Mouse (Mus musculus) hindlimb bud, embryonic 11.5 days (tissue): ENCODE data around the gene Msn.
"Not testable (repeated sequence)": the region's sequence is repeated elsewhere in the genome, so short reads cannot be mapped to it uniquely, and the experiment has no call there.

Source experiments
- DNase-seq: peaks from one replicate; pipeline ENCODE4 v3.0.0-alpha.2; 2012; ENCODE audit warnings: low read depth, low spot score; ENCODE audit errors: extremely low spot score

Gene Msn

DNA sequence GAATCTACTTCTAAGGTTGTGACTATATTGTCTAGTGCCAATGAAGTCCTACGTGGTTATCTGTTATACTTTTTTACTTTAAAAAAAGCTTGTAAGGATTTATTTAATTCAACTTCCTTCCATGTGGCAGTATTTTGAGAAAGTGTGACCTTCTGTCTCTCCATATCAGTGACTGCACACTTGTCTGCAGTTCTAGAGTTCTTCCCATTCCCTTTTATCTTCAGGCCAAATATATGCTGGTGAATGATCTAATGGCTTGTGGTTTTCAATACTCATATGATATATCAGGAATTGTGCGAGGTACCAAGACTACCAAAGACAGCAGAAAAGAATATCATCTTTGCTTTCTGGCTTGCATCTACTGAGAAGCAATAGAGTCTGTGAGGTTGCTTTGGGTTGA, 43.4 kb downstream of the Msn start:
- DNase-seq = no peak

DNA sequence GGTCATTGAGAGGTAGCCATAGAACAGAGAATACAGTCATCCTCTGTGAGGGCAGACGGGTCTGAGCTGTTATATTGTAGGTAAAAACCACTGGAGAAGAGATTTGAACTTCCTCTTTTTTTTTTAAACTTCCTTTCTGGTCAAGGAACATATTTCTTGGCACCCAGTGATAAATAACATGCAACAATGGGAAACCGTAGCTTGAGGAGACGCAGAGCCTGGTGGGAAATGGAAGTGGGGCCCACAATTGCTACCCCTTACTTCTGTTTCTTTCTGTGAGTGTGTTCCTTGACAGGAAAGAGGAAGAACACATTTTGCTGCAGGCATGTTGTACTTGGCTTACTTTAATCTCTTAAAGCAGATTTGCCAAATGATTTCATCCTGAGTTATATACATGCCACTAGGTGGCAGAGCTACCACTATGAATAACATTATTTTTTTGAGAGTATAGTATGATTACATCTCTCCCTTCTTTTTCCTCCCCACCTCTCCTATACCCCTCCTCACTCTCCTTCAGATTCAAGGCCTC, 49.2 kb downstream of the Msn start:
- DNase-seq = no peak

DNA sequence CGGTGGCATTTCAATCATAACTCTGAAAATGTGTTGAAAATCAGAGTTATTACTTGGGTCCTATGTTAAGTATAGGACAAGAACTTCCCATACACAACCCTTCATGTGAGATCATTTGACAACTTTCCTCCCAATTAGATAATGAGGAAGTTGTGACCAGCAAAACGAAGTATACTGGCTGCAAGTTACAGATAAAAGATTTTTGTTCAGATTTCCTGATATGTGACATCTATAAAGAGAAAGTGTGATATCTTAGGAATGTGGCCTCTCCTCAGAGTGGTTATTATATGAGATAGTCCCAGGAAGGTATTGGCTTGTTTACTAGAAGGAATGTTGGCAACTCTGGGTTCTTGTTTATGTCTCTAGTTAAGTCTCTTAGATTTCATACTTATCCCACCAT, 52.4 kb downstream of the Msn start:
- DNase-seq = no peak

DNA sequence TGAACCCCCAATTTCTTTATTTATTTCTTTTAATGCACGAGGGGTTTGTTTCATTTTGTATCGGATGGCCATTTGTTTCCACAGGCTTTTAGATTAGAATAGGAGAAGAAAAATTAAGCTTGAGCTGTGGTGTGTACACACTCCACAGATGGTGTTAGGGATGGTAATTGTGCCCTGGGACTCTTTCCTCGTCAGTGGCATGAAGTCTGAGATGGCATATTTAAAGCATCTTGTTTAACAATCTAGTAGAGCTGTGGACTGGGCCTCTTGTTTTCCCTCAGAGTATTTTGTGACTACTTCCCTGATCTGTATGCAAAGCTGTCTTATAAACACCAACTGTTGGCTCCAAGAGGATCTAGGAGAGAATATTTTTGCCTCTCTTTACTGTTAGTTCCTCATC, 57.5 kb downstream of the Msn start:
- DNase-seq = no peak

DNA sequence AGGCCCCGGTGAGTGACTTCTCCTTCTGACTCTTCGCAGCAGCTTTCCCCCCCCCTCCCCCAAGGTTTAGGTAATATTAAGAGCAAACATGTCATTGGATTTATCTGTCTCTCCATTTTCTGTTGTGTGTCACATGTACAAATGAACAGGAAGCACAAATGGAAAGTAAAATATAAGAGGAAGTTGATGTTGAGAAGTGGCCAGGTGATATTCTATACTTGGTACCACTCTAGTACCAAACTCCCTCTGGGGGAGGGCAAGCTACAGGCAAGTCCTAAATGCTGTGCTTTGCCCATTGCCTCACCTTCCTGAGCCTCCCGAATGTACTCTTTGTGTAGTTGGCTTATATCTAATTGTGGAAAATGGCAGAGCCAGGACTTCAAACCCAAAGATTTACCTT, 62.1 kb downstream of the Msn start:
- no peak for DNase-seq

DNA sequence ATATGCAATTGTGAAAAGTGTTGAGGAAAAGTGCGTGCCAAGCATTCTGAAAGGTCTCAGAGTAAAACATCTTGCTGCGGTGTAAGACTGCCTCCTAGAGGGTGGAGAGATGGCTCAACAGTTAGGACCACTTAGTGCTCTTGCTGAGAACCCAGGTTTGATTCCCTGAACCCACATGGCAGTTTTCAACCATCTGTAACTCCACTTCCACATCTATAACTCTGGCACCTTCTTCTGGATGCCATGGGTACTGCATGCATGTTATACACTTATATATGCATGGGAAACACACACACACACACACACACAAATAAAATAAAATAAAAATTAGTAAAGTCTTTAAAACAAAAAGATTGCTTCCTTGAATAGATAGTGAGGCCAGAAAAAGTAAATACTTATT, 66.7 kb downstream of the Msn start:
- no peak for DNase-seq

DNA sequence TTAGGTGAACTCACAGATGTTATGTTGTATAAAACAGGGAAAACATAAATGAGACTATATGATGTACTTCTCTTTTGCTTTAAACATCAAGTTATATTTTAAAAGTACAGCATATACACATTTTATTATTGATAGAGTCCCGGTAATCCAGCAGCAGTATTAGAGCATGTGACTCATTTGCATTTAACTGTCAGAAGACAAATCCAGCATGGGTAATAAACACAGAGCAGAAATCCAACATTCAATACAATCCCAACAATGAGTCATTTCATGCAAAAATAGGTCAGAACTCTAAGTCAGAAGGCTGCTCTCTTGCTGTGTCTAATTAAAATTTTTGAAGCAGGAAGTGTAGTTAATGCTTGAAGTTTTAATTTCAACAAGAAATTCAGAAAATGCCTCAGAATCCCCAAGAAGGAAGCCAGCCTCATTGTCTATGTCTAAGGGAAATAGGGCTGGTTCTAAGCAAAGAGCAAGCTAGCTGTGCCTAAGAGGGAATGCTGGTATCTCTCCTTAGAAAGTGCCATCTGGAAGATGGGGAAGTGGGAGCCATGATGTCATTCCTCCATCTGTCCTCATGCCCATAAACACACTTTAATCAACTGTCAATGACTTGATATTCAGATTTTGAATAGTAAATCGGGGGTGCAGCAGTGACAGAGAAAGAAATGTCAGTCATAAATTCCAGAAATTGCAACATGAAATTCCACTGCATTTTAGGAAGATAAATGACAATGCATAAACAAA, 76.0 kb downstream of the Msn start:
- no peak for DNase-seq

DNA sequence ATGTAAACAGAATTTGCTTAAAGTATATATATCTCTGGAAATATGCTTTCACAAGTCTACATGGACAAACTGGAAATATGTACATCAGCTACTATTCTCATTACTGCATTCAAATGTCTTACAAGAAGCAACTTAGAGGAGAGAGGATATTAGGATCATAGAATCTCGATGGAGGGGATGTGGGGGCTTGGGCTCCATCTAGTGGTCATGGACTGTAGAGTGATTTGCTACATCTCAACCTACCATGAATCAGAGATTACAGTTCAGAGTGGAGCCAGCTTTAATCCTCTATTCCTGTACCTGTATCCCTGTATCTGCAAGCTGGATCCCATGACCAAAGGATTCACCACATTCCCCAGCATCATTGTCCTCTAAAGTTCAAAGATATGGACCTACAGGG, 82.6 kb downstream of the Msn start:
- no peak for DNase-seq

DNA sequence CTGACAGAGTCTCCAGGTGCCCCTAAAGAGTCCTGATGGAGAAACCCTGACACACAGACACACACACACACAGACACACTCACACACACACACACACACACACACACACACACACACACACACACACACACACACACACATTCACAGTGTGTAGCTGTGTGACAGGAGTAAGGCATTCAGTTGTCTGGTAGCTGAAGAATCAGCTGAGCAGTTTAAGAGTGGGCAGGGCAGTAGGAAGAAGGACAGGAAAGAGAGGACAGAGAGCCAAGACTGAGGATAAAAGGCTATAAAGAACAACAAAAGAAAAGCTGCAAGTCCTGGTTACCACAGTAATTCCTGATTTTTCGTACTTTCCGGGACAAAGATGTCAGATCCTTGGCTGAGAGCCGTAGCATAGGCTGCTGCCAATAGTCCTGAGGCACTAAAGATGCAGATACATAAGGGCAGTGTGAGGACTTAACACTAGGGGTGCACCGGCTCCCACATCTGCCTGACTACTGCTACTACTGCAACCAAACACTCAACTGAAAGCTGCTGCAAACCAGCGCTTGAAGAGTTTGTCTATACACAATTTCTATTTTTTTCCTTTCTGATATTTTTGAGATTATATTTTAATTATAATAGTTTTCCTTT, 88.4 kb downstream of the Msn start:
- no peak for DNase-seq

DNA sequence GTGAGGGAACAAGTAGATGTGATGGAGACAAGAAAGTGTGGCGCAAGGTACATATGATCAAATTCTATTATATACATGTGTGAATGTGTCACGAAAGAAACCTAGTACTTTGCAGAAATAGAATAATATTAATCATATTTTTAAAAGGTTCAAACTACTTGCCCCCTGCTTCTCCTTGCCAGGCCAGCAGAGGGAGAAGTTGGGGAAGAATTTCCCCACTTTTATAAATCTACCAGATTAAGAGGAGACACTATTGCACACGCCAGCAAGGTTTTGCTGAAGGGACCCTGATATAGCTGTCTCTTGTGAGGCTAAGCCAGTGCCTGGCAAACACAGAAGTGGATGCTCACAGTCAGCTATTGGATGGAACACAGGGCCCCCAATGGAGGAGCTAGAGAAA, 109.3 kb downstream of the Msn start:
- not testable (repeated sequence) for DNase-seq

DNA sequence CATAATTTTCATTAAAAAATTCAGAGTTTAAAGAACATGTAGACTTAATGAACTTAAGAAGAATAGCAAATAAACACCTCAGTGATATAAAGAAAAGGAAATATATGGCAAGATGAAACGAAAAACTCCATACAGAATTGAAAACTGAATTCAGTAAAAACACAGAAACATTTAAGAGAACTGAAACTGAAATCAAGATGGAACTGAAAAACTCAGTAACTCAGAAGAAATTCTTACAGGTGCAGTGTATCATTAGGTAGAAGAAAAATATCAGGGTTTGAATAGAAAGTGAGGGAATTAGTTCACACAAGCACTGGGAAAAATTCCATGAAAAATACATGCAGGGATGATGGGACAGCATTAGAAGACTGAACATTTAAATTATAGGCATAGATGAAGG, 111.0 kb downstream of the Msn start:
- no peak for DNase-seq

DNA sequence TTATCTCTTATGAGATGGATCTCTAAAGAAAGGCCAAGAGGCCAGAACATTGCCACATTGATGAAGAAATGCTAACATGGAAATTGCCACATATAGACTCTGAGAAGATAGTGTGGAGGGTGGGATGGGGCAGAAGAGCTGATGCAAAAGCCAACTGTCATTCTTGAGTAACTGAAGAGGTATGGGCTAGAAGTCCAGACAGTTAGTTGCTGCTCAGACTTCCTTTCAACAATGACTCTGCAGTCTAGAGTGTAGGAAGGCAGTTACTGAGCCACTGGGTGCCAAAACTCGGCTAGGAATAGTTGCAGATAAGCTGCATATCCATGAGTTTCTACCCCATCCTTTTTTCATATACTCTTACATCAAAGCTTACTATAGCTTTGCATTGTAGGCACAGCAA, 122.2 kb downstream of the Msn start:
- DNase-seq = no peak
